Mouse (Mus musculus) naive thymus-derived CD4-positive, alpha-beta T cell, adult 5 months (primary cell): ENCODE measurements around the gene Pitpnb. TPM values are rescaled to one million over a fixed set of nuclear protein-coding genes. Genes with fewer than 3 reads are reported as not detected.

ENCODE experiments used
- polyA plus RNA-seq: library from polyadenylated mRNA; unstranded; fragments of 100-300 nt; shearing (Covaris generic); gene quantifications from one replicate; pipeline ENCODE4 v1.2.1, GENCODE M21; 2017

Pitpnb gene
- polyA plus RNA-seq = 77.0 TPM

GRCm38 (mm10) chr5:111330417-111331098, at the start of gene Pitpnb:
Gene Pitpnb, plus strand, starts transcription at chr5:111330763.

DNA sequence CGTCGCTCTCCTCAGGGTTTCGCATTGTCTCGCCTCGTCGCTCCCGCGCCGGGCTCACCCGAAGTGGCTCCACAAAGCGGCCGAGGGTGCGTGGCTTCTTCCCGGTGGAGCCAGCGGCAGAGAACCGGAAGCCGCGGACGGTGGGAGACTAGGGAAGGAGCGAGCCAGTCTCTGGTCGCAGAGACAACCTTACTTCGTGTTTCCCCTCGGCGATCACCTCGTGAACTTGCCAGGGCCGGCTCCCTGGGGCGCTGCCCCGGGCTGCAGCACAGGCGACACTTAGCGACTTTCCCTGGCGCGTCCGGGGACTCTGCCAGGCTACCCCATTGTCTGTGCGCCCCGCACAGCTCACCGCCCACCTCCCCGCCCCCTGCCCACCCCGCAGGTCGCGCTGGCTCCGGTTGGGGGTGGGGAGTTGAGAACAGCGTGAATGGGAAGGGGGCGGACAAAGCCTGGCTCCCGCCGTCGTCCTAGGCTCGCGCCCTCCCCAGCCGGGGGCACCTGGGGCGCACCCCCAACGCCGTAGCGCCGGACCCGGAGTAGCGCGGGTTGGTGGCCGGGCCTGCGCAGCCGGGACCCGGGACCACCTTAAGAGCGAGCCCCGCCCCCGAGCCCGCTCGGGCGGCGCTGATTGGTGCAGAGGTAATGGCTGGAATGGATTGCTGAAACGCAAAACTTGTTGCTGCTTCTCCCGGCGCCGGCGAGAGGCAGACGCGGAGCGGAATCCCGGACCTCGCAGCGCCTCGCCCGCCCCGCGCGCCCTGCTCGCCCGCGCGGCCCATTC, 86.2 kb downstream of the Pitpnb start, which contains the start of gene Mn1:
Gene Mn1 (plus strand): TSS at position 772 of the 784 bp plus-strand sequence.

Other genes with a start within 250 kb of the Pitpnb start
- 0.10 TPM for gene Mn1, start 86.6 kb downstream of the Pitpnb start, polyA plus RNA-seq